Mouse (Mus musculus) limb, embryonic 11.5 days (tissue): ENCODE results near the gene Plekha5. TPM values are rescaled to one million over a fixed set of nuclear protein-coding genes. Genes with fewer than 3 reads are reported as not detected.

Experiments
- ATAC-seq: fragments of 200-750 bp; cut with Nextera tagmentation; 2 replicates; pipeline ENCODE4 v1.8.0; 2017; ENCODE audit warnings: low read depth; ENCODE audit not compliant: insufficient number of reproducible peaks, low FRiP score, low TSS enrichment
- DNase-seq: peaks from one replicate; pipeline ENCODE4 v3.0.0-alpha.2; 2015; ENCODE audit warnings: low spot score
- H3K27ac ChIP-seq: fragments of 300-500 bp; sonication (generic); replicated peaks from 2 replicates; pipeline ENCODE4 v1.5.1; 2014; ENCODE audit warnings: low read depth, mild to moderate bottlenecking, low read length
- H3K27me3 ChIP-seq: fragments of 300-500 bp; sonication (generic); 2 replicates; pipeline ENCODE4 v1.6.1; 2014; ENCODE audit warnings: mild to moderate bottlenecking, low read length, mixed read lengths; ENCODE audit not compliant: control insufficient read depth, insufficient read depth
- H3K36me3 ChIP-seq: fragments of 300-500 bp; sonication (generic); 2 replicates; pipeline ENCODE4 v1.6.1; 2014; ENCODE audit warnings: mild to moderate bottlenecking, low read length, moderate library complexity, mixed read lengths; ENCODE audit not compliant: control insufficient read depth, insufficient read depth
- H3K4me1 ChIP-seq: fragments of 300-500 bp; sonication (generic); 2 replicates; pipeline ENCODE4 v1.6.1; 2014; ENCODE audit warnings: low read length, mixed read lengths; ENCODE audit not compliant: control insufficient read depth, insufficient read depth
- H3K4me2 ChIP-seq: fragments of 300-500 bp; sonication (generic); 2 replicates; pipeline ENCODE4 v1.6.1; 2014; ENCODE audit warnings: low read depth, mild to moderate bottlenecking, moderate library complexity; ENCODE audit not compliant: severe bottlenecking
- H3K4me3 ChIP-seq: fragments of 300-500 bp; sonication (generic); 2 replicates; pipeline ENCODE4 v1.5.1; 2014; ENCODE audit warnings: low read depth, low read length
- H3K9ac ChIP-seq: fragments of 300-500 bp; sonication (generic); 2 replicates; pipeline ENCODE4 v1.6.1; 2014; ENCODE audit warnings: mild to moderate bottlenecking, low read length
- H3K9me3 ChIP-seq: fragments of 300-500 bp; sonication (generic); 2 replicates; pipeline ENCODE4 v1.6.1; 2016; ENCODE audit warnings: low read length; ENCODE audit not compliant: control insufficient read depth
- WGBS: fragments of 180-500 bp; shearing (Covaris S2); extraction: QIAGEN DNeasy Blood & Tissue Kit; methylation state at CpG from one replicate; pipeline ENCODE4 v1.1.7; 2014; 5-methylcytosine and 5-hydroxymethylcytosine counted together
- polyA plus RNA-seq: library from polyadenylated mRNA; unstranded; fragments of >200 nt; fragmentation: Nextera tagmentation; extraction: Ambion mirVana; gene quantifications from 2 replicates; pipeline ENCODE4 v1.2.1, GENCODE M21; 2014

Plekha5 gene
- polyA plus RNA-seq = 53.5 and 54.5 TPM in 2 replicates

DNA sequence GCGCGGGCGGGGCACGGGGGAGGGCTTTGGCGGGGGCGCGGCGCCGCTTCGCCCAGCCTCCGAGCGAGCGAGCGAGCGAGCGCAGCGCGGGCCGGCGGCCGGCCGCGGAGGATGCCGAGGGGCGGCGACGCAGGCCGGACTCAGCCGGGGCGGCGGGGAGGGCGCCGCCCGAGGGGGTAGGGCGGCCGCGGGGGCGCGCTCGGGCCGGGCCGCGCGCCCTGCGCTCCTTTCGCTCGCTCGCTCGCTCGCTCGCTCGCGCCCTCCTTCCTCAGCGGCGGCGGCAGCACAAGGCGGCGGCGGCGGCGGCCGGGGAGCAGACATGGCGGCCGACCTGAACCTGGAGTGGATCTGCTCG lies at the start of gene Plekha5:
Plekha5 (plus strand) TSS at position 209 of the 355 bp plus-strand sequence.
- Histone ChIP-seq H3K9ac (peak within 1 kb of the TSS; percentile 96), H3K36me3 (no peaks in the 10 kb centered on the region), H3K4me1 (no peaks in the 10 kb centered on the region; the same call in 1 of the 2 replicates), H3K27ac (peak within 1 kb of the TSS; percentile 91), H3K4me3 (peak within 1 kb of the TSS; percentile 94), H3K9me3 (no peaks in the 10 kb centered on the region; the same call in 1 of the 2 replicates), H3K4me2 (peak within 1 kb of the TSS; percentile 62), H3K27me3 (no peaks in the 10 kb centered on the region)
- 0% methylated on average over 27 of the region's 65 CpGs for WGBS
- peak; percentile 83 for ATAC-seq
- DNase-seq = peak; percentile 83

DNA sequence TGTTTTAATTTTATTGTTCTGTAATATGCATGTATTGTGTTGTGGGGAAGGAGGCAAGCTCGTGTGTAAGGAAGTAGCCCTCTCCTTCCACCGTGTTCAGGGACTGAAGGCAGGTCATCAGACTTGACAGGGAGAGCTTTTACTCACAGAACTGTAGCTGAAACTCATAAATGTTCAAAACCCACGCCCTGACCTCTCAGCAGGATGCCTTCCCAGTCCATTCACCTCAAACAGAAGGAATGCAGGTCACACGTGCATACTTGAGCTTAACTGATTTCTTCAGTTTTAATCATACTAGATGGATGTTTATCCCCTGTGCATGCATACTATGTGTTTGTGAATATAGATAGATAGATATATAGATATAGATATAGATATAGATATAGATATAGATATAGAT lies 48.2 kb upstream of the Plekha5 start:
- no peak overlapping the region for H3K9ac ChIP-seq
- no peak overlapping the region for H3K4me3 ChIP-seq
- no peaks in the 10 kb centered on the region for H3K36me3 ChIP-seq
- no peak overlapping the region for H3K27ac ChIP-seq
- no peak overlapping the region for H3K4me2 ChIP-seq
- H3K27me3 ChIP-seq = no peaks in the 10 kb centered on the region
- H3K4me1 ChIP-seq = no peaks in the 10 kb centered on the region
- ATAC-seq (no peak), DNase-seq (no peak)
- WGBS = 29% methylated on average over 4 of the region's 4 CpGs
- H3K9me3 ChIP-seq = no peaks in the 10 kb centered on the region

DNA sequence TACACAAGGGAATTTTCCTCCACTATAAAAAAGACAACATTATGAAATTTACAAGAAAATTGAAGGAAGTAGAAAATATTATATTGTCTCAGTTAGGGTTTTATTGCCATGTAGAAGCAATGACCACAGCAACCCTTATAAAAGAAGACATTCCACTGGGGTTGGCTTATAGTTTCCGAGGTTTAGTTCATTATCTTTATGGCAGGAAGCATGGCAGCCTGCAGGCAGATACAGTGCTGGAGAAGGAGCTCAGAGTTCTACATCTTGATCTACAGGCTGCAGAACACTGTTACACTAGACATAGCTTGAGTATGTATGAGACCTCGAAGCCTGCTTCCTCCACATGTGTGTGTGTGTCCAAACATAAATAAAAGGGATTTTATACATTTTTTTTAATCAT lies 43.3 kb upstream of the Plekha5 start:
- no peak overlapping the region for H3K4me3 ChIP-seq
- no peak overlapping the region for H3K9ac ChIP-seq
- H3K4me1 ChIP-seq = no peaks in the 10 kb centered on the region
- DNase-seq (no peak), ATAC-seq (no peak)
- H3K36me3 ChIP-seq = no peaks in the 10 kb centered on the region
- WGBS = 60% methylated on average over 2 of the region's 2 CpGs
- H3K4me2 ChIP-seq = no peak overlapping the region
- no peaks in the 10 kb centered on the region for H3K9me3 ChIP-seq
- no peak overlapping the region for H3K27ac ChIP-seq
- no peaks in the 10 kb centered on the region for H3K27me3 ChIP-seq

DNA sequence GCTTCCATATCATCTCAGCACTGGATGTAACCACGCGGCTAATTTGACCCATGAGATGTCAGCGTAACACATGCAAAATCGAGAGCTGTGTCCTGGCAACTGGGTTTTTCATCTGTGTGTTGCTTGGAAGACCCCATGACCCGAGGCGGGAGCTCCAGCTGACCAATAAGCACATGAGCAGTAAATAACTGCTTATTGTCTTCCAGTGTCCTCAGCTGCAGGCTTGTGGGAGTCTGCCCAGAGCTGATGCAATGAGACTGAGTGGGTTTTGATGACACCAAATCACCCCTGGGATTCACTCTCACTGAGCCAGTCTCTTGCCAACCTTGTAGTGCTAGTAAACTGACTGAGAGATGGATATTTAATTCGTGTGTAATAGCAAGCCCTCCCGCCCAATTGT lies 42.7 kb upstream of the Plekha5 start:
- Histone ChIP-seq H3K4me3 (no peak overlapping the region), H3K4me1 (no peaks in the 10 kb centered on the region), H3K27ac (no peak overlapping the region), H3K36me3 (no peaks in the 10 kb centered on the region), H3K9ac (no peak overlapping the region), H3K4me2 (no peak overlapping the region), H3K27me3 (no peaks in the 10 kb centered on the region), H3K9me3 (no peaks in the 10 kb centered on the region)
- DNase-seq (no peak), ATAC-seq (no peak)
- WGBS = 86% methylated on average over 8 of the region's 8 CpGs

DNA sequence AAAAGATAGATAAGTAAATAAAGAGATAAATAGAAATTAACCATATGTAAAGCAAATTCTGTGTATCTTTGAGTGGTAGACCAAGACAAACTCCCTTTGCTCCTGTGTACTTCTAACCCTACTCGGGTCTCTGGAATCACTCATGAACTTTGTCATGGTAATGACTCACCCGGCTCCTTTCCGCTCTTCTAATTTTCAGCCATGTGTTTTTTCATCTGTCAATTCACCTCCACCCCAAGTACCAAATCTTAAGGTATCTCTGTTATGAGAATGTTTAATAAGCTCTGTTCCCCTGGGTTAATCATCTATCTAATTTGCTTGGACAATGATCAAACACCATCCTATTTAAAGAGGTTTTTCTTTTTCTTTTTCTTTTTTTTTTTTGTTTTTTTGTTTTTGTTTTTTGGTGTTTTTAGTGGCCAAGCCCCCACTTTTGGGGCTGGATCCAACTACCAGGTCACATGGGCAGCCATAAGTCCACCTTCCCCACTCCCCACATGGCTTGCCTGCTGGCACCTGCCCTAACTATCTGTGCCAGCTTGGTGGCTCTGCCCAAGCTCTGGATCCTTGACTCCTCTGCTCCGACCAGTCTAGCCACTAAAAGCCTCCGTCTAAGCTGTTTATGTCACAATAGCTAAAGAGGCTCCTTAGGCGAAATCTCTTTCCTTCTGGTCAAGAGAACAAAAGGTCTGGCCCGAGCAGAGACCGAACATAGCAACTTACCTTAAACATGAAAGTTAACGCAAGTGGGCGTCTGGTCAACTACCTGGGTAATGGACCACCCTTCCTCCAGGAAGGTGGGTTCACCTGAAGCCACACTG lies 40.1 kb upstream of the Plekha5 start:
- no peak for ATAC-seq

DNA sequence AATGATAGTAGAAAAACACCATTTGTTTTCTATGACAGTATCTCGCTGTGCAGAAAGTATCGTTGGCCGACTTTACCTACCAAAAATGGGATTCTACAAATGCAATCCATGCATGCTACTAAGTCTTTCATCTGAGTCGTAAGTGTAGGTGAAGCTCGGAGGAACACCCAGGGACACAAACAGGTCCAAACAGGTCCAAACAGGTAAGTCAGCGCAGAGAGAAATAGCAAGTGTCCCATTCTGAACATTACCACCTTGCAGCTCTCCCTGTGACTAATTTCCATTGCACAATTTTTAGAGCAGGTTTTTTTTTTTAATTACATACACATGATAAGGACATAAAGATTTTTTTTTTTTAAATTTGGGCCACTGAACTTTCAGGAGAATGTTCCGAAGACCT lies 27.2 kb upstream of the Plekha5 start:
- no peak overlapping the region for H3K4me3 ChIP-seq
- ATAC-seq = no peak
- H3K9me3 ChIP-seq = no peaks in the 10 kb centered on the region
- no peak overlapping the region for H3K27ac ChIP-seq
- no peak overlapping the region for H3K9ac ChIP-seq
- WGBS = 93% methylated on average over 7 of the region's 7 CpGs
- H3K27me3 ChIP-seq = no peaks in the 10 kb centered on the region
- DNase-seq = no peak
- no peaks in the 10 kb centered on the region for H3K36me3 ChIP-seq
- H3K4me1 ChIP-seq = no peaks in the 10 kb centered on the region
- no peak overlapping the region for H3K4me2 ChIP-seq

More for the DNA sequence above, 40.1 kb upstream of the Plekha5 start:
- Histone ChIP-seq H3K4me2 (no peak overlapping the region), H3K36me3 (no peaks in the 10 kb centered on the region), H3K9me3 (no peaks in the 10 kb centered on the region), H3K27ac (no peak overlapping the region), H3K27me3 (no peaks in the 10 kb centered on the region), H3K4me3 (no peak overlapping the region), H3K9ac (no peak overlapping the region), H3K4me1 (no peaks in the 10 kb centered on the region)
- no peak for DNase-seq
- 89% methylated on average over 10 of the region's 10 CpGs for WGBS

DNA sequence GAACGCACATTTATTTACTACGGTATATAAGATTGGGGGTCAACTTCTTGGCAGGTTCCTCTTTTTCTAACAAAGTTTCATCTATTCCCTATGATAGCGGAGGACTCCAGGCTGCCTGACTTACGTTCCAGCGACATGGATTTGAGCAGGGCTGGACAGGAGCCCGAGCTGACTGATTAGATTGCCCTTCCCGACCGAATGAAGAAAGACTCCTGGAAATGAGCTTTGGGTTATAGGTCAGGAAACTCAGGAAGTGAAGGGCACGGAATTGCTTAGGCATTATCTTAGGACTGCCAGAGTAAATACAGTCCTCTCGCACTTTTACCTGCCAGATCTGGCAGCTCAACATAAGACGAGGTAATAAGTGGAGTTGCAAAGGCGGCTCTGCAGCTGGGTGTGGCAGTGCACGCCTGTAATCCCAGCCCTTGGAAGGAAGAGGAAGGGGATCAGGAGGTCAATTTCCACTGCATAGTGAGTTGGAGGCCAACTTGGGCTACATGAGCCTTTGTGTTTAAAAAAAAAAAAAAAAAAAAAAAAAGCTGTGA lies 21.0 kb upstream of the Plekha5 start:
- Histone ChIP-seq H3K4me3 (no peak overlapping the region), H3K4me2 (no peak overlapping the region), H3K27me3 (no peaks in the 10 kb centered on the region), H3K36me3 (no peaks in the 10 kb centered on the region), H3K27ac (no peak overlapping the region), H3K4me1 (no peaks in the 10 kb centered on the region), H3K9me3 (no peaks in the 10 kb centered on the region), H3K9ac (no peak overlapping the region)
- WGBS = 63% methylated on average over 13 of the region's 13 CpGs
- ATAC-seq (no peak), DNase-seq (no peak)

DNA sequence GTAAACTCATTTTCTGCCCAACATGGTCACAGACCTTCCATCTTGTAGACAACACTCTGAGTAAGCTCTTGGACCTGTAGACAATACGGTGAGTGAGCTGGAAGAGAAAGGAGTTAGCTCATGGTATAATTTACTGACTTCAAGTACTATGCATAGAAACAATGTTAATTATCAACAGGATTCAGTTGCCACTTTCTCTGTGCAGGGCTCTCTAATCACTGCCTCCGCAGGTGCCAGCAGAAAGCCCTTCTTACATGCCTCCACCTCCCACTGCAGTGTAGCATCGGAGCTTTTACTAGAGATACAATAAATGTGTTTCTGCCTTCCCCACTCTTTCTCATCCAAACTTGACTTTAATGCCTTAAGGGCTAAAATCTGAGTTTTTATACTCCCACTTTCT lies 11.9 kb upstream of the Plekha5 start:
- Histone ChIP-seq H3K4me1 (no peaks in the 10 kb centered on the region), H3K36me3 (no peaks in the 10 kb centered on the region), H3K27ac (no peak overlapping the region), H3K4me2 (no peak overlapping the region), H3K4me3 (no peak overlapping the region), H3K27me3 (no peaks in the 10 kb centered on the region), H3K9me3 (no peaks in the 10 kb centered on the region), H3K9ac (no peak overlapping the region)
- ATAC-seq (no peak), DNase-seq (no peak)
- 81% methylated on average over 3 of the region's 3 CpGs for WGBS
